Mouse (Mus musculus) spleen, postnatal 4 days (tissue): ENCODE measurements around the gene Snrpg.
"Not testable (repeated sequence)": the region's sequence is repeated elsewhere in the genome, so short reads cannot be mapped to it uniquely, and the experiment has no call there.

Source experiments
- DNase-seq, 2 experiments: peaks; one replicate each; pipeline ENCODE4 v3.0.0; 2022; ENCODE audit warnings: low spot score in 2 of 2

Gene Snrpg

DNA sequence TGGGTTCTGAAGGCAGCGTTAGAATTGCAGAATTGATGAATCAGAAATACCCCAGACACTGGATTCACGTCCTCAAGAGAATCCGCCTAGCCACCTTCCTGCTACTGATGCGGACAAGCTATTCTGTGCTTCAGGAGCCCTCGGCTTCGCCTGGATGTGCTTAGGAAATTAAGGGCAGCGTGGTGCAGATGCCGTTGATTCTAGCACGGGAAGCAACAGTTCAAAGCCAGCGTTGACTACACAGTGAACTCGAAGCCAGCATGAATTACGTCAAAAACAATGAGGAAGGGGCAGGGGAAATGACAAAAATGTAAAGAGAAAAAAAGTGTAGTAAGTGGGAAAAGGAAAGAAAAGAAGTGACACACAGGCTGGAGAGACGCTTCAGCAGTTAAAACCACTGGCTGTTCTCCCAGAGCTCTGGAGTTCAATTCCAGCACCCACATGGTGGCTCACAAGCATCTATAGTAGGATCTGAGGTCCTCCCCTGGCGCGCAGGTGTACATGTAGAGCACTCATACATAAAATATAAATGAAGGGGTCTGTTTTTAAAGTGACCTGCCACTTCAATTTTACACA, at the start of gene Snrpg:
Gene Snrpg (plus strand): TSS at position 541 of the 576 bp plus-strand sequence.
- no peak for DNase-seq

DNA sequence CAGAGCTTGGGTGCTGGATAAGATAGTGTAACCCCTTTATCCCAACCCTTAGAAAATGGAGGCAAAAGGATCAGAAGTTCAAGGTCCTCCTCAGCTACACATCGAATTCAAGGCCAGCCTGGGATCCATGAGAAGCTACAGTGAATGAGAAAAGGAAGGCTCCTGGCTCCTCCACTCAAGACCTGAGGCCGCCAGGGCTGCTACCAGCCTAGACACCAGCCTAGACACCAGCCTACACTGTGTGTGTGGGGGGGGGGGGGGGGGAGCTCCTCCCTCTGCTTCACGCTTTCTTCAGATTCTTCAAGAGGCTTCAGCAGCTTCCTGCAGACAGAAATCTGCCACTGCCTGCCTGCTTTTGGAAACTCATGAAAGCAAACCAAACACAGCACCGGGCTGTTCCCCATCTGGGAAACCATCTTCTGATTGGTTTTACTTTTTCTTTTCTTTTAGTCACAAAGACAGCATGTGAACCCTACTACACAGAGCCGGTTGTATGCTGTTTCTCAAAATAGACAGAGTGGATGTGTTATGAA, 49.0 kb upstream of the Snrpg start:
- no peak for DNase-seq

DNA sequence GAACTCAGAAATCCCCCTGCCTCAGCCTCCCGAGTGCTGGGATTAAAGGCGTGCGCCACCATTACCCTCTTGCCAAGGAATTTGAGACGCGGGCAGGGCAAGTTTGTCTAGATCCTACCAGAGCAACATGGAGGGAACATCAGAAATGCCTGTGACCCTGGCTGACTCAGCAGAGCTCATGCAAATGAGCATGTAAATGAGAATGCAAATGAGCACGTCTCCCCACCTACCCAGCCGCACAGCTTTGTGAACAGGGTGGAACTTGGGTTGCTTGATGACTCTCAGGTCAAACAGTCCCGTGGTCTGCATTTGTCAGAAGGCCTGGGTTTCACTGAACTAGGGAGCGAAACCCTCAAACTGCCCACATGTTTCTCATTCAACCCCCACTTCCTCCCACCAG, 48.1 kb upstream of the Snrpg start:
- no peak for DNase-seq

DNA sequence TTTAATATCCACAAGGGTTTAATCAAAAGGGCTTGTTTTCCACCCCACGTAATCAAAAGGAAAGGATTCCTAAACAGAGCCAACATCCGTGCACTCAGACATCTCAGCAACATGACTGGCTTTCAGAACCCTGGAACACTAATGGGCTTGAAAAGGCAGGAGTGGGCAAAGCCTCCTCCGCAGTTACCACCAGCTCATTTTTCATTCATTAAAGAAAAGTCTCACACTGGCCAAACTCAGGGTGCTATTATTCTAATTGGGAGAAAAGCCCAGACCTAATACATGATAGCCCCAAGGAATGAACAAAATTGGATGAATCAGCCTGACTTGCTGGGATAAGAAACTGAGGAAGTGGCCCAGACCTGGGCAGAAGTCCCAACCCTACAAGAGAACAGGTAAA, 46.7 kb upstream of the Snrpg start:
- no peak for DNase-seq

DNA sequence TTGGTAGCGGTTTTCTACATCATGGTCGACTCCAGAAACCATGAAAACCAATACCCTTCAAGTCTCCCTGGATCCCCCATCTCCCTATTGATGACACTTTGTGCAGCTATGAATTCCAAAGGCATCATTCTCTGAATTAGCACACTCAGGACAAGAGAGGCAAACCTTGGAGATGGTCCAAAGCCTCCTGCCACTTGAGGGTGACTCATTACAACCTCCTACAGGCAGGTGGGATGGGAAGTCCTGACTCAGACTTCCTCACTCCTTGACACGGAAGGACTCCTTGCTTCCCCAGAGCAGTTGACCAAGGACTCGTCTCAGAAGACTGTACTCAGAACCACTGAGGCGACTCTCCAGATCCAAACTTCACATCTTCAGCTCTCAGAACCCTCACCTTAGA, 45.5 kb upstream of the Snrpg start:
- DNase-seq, result no peak

DNA sequence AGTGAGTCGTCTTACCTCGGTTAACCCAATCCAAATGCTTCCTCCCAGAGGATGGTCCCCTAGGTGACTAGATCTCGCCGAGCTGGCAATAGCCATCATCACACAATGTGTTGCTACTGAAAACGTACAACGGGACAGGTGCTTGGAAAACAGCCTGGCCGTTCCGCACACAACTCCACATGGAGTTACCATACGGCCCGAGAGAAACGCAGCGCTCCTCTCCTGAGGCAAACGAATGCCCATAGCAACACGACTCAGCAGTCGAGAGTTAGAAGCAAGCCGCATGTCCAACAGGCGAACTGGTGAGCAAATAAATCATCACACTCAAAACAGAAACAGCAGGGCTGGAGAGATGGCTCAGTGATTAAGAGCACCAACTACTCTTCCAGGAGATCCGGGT, 44.2 kb upstream of the Snrpg start:
- no peak for DNase-seq

DNA sequence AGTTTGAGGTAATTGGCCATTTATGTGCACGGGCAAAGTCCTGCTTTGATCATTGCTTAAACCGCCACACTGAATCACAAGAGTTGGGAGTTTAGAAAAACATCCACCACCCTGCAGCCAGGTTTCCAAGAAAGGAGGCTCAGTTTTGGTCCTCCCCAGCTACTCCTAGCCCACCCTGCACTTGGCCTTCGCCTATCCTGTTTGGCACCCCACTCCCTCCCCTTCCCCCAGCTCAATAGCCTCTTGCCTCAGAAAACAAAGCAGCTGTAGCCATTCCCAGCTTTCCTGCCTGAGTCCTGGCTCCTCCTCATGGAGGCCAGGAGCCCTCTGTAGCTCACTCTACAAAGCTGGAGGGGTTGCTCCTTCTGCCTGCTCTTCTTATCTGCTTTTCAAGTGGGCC, 42.7 kb upstream of the Snrpg start:
- DNase-seq, result no peak

DNA sequence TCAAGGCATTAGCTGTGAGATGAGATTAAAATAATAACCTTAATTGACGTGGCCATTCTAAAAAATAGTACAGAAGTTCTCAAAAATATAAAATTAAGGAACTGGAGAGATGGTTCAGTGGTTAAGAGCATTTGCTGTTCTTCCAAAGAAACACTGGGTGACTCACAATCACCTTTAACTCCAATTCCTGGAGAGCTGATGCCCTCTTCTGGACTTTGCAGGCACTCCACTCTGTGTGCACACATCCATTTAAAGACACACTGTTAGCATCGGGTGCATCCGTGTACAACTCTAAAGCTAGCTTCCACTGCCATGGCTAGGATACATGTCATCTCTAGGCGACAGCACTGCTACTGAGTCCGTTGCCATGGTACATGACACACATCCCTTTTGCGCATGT, 41.2 kb upstream of the Snrpg start:
- DNase-seq, result no peak

DNA sequence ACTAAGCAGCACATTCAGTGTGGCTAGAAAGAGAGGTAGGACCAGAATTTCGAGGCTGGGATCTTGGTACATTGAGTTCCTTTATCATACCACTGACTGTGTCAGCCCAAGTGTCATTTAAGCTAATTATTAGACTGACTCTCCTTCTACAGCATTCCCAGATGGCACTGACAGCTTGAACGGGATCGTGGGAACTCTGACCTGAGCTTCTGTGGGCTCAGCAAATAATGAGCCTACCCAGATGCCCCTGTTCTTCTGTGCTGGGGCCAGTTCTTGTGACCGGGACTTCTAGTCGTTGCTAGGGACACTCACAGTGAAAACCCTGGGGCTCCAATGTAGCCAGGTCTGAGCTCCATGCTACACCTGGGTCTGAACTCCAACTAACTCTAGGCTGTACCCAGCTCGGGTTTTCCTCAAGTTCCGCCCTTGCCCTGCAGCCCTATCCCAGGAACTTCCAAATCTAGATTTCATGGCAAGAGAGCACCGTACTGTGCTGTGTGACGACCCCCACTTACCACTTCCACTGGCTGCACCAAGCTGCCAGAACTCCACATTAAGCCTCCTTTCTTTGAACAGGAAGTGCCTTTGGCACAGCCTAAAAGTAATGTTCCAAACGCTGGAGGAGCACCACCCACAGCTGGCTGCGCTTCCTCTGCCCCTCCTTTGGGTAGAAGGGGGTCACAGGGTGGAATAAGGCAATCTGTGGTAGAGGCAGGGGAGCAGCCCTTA, 35.8 kb upstream of the Snrpg start:
- no peak for DNase-seq

DNA sequence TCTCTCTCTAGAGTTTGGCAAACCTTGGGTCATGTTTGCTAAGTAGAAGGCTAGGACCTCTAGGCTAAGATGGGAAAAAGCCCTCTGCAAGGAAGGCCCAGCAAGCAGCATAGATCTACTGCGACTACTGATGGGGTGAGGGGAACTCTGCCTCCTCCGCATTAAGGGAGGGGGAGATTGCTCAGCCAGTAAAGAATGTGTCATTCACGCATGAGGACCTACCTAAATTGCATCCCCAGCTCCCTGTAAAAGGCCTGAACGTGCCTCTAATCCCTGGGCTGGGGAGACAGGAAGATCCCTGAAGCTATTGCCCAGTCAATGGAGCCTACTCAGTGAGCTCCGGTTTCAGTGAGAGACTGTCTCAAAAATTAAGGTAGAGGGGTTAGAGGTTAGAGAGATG, 35.2 kb upstream of the Snrpg start:
- DNase-seq, result no peak

DNA sequence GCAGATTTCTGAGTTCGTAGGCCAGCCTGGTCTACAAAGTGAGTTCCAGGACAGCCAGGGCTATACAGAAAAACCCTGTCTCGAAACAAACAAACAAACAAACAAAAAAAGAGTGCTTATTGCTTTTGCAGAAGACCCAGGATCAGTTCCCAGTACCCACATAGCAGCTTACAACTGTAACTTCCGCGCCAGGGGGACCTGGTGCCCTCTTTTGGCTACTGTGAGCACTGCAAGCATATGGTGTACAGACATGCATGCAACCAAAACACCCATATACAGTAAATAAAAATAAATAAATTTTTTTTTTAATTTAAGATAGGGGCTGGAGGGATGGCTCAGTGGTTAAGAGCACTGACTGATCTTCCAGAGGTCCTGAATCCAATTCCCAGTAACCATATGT, 34.8 kb upstream of the Snrpg start:
- DNase-seq, result not testable (repeated sequence)

DNA sequence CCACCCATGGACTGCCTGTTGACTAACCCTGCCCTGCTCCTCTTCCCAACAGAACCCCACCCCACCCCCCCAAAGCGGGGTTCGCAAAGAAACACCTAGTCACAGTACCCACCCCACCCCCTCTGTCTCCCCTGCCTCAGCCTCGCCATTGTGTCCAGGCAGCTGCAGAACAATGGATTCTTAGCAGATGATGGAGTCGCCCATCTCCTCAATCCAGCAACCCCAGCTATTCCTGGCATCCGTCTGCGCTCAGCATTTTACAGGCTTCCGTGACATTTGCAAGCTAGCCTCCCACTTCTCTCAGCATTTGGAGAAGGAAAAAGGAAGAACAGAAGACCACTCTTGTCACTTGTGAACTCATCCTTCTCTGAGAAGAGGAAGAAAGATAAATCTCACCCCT, 27.4 kb upstream of the Snrpg start:
- no peak for DNase-seq

DNA sequence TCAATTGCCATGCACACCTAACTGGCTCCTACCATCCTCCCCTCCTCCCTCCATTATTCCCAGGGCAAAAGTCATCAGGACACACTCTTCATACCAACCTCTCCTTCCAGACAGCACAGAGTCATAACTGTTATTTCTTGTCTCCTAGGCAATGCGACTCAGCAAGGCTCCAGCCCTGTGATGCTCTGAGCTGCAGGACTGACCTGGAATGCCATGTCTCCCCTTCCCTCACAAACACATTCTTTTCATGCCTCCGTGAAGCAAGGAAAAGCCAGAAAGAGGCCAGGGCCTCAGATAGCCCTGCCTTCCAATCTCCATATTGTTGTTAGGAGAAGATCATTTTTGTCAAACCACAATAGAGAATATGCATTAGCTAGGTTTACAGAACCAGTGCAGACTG, 25.0 kb upstream of the Snrpg start:
- no peak for DNase-seq

DNA sequence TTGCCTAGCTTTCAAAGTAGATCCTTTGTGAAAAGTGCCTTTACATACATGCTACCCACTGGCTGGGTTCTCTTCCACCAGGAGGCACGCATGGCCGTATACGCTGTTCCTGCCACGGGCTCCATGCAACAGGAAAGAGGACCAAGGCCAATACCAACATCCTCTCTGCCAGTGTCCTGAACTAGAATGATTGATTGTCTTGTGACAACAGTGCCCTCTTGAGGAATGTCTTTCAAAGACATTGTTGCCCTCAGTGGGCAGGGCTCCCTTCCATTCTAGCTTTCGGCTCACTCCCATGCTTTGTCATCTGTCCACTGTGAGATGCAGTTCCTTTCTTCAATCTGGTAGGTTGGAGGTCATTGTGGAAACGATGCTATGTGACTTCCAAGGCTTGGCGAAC, 21.8 kb upstream of the Snrpg start:
- DNase-seq, result no peak

DNA sequence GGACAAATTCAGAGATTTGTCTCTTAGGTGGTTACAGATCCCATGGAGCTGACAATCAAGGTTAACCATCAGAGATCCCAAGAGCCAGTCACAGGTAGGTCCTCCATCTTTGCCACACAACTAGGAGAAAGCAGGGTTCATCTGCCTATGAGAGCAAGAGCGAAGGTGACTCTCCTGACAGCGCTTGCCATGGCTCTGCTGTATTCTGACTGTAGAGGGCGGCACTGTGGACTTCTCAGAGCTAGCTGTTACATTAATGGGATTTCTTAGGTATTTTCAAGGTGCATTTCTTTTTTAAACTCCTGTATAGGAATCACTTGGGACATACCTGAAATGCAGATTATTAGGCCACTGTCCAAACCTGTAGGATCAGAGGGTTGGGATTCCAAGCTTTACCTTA, 16.2 kb upstream of the Snrpg start:
- no peak for DNase-seq

DNA sequence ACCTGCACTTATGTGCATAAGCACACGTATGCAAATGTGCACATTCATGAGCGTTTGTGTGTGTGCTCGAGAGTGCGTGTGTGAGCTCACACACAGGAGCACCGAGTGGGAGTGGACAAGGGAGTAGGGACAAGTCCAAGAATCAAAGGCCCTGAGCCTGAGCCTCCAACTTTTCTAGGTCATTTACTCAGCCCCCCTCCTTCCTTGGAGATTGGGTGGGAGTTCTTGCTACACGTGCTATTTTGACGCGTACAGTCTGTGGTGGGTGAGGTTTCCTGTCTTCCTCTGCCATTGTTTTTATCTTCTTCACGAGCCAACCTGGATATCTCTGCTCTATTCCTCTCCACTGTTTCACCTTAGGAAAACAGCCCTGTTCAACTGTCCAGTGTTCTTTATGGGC, 14.1 kb upstream of the Snrpg start:
- no peak for DNase-seq

DNA sequence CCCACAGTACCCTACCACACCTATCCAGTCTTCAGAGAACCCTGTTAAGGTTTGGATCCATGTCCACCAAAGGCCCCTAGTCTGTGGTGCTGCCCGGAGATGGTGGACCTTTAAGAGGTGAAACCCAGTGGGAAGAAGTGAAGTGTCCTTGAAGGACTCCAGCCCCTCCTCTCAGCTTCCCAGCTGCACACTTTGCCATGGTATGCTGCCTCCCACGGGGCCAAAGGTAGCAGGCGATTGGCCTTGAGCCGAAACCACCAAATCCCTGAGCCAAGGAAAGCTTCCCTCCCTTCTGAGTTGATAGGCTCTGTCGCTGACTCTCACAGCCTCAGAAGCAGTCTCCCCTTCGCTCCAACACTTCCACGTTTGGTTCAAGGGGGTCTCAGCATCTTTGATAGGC, 10.4 kb upstream of the Snrpg start:
- no peak for DNase-seq

DNA sequence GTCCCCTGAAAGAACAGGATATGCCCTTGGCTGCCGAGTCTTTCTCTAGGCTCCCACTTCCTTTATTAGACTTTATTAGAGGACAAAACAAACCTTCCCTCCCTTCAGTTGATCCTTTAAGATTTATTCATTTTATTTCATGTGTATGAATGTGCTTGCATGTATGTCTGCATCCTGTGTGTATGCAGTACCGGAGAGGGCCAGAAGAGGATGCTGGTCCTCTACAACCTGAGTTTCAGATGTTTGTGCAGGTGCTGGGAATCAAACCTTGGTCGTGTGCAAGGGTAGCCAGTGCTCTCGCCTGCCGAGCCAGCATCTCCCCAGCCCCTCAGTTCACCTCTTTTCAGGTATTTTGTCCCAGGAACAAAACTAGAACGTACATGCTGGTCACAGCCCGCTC, 9.7 kb upstream of the Snrpg start:
- no peak for DNase-seq

DNA sequence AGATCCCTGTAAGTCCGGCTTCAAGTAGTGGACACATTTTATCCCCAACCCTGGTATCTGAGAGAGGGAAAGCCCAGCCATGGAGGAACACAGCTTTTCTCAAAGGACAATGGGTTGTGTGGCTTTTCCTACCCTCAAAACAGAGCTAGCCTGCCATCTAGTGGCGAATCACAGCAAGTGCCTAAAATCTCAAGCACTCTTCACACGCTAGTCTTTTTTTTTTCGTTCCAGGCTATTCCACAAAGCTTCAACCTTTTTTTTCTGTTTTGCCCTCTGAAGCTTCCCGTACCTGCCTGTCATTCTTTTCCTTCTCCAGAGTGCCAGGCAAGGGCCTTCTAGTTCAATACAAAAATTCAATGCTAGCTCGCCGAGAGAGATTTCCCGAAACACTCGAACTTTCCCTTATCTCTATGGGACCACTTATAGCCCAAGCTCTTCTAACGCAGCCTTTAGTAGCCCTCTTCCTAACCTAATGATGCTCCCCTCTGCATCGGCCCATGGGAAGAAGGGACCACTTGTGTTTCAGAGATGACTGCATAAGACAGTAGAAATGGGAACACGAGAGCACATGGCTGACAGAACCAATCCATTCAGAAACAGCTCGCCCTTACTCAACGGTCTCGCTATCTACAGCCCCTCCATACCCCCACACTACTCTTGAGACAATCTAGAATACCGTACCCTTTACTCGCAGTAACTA, 6.5 kb upstream of the Snrpg start:
- peak; percentile 77 to 89 for DNase-seq

DNA sequence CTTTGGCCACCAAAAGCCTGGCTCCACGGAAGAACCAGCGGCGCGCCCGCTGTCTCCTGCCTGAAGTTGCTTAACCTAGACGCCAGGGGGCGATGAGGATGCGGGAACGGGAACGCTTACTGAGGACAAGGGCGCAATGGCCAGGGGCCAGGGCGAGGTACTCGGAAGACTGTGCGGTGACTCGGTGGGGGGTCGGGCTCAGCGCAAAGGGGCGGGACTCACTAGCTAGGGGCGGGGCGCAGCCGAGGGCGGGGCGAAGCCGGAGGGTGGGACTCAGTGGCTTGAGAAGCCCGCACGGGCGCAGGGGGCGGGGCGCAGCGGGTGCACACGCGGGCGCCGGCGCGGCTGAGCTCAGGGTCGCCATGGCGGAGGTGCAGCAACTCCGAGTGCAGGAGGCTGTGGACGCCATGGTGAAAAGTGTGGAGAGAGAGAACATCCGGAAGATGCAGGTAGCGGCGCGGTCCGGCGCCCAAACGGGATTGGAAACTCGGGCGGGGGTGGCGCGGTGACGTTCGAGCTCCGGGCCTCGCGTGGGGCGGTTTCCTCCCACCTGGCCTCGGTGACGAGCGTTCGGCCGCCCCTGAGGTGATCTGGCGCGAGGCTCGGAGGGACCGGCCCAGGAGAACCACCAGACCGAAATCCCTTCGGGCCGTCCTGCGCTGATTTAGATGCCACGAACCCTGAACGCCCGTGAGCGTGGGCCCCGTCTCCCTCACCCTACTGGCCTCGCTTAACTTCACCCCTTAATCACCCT, 5.6 kb upstream of the Snrpg start, which contains the start of gene Fam136a:
Gene Fam136a (plus strand): TSS at position 276 of the 754 bp plus-strand sequence.
- peak; percentile 94 to 98 for DNase-seq

DNA sequence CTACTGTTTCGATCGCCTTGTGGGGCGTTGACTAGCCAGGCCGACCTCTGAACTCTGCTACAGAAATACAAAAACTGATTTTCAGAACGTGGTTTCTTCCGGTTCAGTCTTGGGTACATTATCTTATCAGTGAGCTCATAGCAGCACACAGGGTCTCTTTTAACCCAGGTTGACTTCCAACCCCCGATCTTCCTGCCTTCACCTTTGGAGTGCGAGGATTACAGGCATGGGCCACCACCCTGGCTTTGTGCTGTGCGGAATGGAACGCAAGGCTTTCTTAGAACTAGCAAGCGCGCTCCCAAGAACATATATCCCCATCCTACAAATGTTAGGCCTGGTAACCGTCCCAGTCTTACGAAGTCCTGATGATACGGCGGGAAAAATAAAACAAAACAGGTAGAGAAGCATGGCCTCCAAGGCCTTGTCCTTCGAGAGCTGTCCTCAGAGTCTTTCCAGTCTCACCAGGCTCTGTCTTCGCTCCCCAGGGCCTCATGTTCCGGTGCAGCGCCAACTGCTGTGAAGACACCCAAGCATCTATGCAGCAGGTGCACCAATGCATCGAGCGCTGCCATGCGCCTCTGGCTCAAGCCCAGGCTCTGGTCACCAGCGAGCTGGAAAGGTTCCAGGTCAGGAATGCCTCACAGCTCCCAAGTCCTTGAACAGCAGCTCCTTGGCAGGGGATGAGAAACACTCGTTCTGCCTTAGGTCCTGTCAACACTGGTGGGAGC, 4.8 kb upstream of the Snrpg start:
- no peak for DNase-seq

DNA sequence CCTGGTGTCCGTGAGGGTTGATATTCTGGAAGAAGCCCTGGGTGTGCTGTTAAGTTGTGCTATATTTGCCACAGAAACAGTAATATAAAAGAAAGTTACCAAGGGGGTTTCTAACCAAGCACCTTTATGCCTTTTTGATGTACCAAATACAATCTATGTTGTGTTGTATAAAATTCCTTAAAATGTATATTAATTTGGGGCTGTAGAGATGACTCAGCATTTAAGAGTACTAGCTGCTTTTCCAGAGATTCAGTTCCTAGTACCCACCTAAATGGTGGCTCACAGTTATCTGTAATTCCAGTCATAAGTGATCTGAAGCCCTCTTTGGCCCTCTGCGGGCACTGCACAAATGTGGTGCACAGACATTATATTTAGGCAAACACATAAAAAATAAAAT, 4.3 kb upstream of the Snrpg start:
- DNase-seq, result no peak
